Mouse (Mus musculus): ENCODE data around the gene Hbb-y.
"Not testable (repeated sequence)": the region's sequence is repeated elsewhere in the genome, so short reads cannot be mapped to it uniquely, and the experiment has no call there.

The Hbb-y gene

DNA sequence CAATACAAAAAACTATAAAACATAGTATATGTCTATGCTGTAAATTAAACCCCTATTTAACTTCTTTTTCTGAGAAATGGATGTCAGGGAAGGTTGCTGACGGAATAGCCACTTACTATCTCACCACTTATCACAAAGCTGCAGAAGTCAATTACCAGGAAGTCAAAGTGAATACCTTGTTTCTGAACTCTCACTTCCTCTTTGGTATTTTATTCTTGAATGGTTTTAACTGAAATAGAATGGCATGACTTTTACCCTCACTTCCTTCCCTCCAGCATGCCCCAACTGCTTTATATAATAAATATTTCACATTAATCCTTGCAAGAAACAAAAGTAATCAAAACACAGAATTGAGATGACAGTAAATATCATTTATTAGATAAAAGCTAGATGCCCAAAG, 40.8 kb downstream of the Hbb-y start:
- no peak for DNase-seq

DNA sequence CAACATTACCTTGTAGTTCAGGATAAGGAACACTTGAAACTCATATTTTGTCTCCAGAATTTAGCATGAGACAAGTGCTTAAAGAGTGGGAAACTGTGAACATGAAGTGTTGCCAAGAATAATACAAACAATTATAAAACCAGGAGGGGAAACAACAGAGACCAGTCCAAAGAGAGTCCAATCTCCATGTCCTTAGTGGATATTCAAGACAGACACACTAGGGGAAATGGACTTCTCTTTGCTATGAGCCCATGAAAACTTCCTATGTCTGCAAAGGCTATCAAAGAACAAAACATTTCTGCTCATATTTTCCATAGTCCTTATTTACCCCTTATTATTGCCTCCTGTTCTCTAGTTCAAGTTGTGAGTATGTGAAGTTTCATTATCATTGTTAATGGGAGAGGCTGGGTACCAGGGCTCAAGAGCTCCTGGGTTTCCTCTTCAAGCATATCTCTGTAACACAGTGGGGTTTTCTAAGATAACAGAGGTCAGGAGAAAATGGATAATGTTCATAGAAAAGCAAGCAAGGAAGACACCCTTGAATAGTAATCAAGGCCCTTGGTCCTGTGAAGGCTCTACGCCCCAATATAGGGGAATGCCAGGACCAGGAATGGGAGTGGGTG, 41.7 kb downstream of the Hbb-y start:
- DNase-seq, result no peak

DNA sequence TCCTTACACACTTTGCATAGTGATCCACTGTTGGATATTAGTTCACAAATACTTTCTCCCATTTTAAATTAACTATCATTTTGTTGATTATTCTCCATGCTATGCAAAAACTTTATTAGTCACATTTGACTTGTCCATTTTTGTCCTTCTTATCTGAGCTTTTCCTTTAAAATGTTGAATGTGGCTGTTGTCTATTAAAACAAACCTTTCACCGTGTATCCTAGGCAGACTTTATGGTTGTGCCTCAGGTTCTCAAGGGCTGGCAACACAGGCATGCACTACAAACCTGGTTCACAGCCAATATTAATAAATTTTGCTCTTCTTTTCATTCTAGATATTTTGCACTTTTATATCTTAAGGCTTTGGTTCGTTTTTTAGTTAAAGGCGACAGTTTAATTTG, 42.3 kb downstream of the Hbb-y start:
- DNase-seq, result no peak

DNA sequence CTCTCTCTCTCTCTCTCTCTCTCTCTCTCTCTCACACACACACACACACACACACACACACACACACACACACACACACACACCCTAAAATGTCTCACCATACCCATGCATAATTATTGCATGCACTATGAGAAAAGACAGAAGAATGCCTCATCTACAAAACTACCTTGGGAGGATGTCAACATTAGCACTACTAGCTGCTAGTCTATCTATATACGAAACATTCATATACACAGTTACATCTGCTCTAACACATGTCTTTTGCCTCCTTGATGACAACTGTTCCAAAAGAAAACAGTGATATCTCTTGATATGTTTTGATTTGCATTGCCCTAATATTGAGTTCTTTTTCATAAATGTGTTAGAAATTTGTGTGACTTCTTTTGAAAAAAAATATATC, 42.7 kb downstream of the Hbb-y start:
- DNase-seq, result no peak

DNA sequence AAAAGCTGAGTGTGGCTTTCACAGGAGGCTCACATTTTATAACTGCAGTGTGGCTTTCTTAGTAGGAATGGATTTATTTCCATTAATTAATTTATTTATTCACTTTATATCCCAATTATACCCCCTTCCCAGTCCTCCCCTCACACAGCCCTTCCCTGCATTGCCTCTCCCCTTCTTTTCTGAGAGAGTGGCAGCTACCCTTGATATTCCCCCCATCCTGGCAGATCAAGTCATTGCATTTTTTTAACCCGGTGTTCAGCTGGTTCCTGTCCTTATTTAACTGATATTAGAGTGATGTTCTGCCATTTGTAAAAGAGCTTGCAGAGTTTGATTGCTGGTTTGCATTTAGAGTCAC, 43.2 kb downstream of the Hbb-y start:
- no peak for DNase-seq

DNA sequence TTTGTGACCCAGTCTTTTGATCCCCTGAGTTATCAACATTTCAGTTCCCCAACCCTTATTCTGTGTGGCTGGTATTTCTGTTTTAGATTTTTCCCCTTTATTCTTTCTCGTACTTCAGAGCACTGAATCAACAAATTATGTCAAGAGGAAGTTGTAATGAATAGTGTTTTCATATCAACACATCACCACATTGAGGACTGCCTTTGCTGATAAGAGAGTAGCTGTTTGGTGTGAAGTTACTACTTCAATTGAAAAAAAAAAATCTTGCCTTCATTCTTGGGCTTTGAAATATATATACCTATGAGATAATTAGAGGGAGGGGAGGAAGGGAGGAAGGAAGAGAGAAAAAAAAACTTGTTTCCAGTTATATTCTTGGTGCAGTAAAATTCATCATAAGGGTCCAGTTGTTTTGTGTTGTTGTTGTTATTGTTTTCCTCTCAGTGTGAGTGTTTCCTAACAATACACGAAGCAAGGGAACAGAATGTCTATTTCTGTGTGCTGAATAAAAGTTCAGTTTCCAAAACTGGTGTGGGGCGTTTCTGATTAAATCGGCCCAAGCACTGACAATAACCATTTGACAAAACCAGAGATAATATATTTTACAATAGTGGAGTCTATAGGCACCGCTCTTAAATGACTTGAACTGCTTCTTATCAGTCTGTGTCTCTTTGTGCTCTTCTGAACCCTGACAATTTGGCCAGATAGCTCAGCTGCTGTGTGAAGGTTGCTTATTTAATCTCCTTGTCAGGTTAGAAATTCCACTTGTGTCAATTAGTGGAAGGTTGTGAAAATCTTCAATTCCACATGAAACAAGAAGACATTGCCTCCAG, 43.8 kb downstream of the Hbb-y start:
- DNase-seq, result no peak

DNA sequence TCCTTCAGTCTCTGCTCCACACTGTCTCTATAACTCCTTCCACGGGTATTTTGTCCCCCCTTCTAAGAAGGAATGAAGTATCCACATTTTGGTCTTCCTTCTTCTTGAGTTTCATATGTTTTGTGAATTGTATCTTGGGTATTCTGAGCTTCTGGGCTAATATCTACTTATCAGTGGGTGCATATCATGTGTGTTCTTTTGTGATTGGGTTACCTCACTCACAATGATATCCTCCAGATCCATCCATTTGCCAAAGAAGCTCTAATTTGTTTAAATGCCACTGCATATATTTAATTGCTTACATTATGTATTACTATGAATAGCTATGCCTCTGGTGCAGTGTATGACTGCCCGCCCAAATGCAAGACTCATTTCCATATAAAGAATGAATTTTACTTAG, 44.9 kb downstream of the Hbb-y start:
- DNase-seq, result not testable (repeated sequence)

DNA sequence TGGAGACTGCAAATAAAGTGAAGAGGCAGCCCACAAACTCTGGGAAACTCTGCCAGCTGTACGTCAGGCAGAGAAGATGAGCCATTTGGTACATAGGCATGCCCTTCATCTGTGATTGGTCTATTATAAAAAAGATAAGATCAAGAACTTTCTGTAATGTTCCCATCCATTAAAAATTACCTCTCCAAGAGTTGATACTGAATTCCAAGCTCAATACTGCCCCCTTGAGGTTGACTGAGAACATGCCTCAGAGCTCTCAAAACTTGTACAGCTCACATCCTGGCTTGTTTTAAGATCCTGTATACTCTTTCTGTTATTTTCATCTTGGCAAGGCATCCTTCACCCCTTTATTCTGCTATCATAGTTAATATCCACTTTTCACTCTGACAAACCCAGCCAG, 46.2 kb downstream of the Hbb-y start:
- DNase-seq, result no peak

Measured in lung, postnatal 10 days (tissue).